Mouse (Mus musculus) kidney, adult 2 months (tissue): ENCODE measurements around the gene Ascc1.

Experiments used
- CTCF ChIP-seq: fragments of 200-500 bp; conservative IDR thresholded peaks from 2 replicates; pipeline ENCODE4 v1.5.1; 2011; ENCODE audit warnings: low read depth, mild to moderate bottlenecking, control low read depth, low read length, moderate library complexity, mixed read lengths; ENCODE audit not compliant: insufficient read depth, insufficient read length
- POLR2A ChIP-seq: fragments of 200-500 bp; IDR thresholded peaks from one replicate; pipeline ENCODE4 v1.6.1; 2011; ENCODE audit warnings: low read depth, low read length, control low read depth

DNA sequence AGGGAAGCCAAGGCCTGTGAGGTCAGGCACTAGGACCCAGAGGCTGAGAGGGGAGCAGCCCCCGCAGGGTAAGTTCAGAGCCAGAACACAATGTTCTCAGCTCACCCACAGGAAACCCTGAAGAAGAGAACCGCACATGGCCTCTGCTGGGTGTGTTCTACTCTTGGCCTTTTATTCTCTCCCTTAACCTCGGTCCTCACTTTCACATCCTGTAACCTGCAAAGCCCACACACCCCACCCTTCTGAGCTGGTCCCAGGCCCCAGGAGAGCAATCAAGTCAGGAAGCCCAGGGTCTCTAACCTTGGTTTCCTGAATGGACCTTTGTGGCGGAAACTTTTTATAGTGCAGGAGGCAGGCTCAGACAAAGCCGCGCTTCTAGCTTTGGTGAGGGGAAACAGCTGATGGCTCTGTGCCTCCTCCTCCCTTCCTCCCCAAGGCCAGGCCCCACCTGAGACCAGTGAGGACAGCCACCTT lies 28.4 kb upstream of the Ascc1 start:
- TF ChIP-seq POLR2A (no peak), CTCF (no peak)
